Mouse (Mus musculus) CH12.LX (cell line): ENCODE results near the gene Olfr190. TPM values are rescaled to one million over a fixed set of nuclear protein-coding genes. Genes with fewer than 3 reads are reported as not detected.

Experiments
- DNase-seq: peaks from one replicate; pipeline ENCODE4 v3.0.0-alpha.2; 2013; ENCODE audit errors: extremely low read depth
- H3K27ac ChIP-seq: 2 replicates; pipeline ENCODE4 v1.5.1; 2012; ENCODE audit warnings: low read depth, mild to moderate bottlenecking, control low read depth, moderate library complexity; ENCODE audit not compliant: insufficient read depth
- H3K27me3 ChIP-seq: replicated peaks from 2 replicates; pipeline ENCODE3; 2012; ENCODE audit warnings: inconsistent platforms
- H3K36me3 ChIP-seq, 2 experiments: replicated peaks in 1 of 2; 2 replicates each; pipeline versions ENCODE3 to v1.6.1; 2012; ENCODE audit warnings: inconsistent platforms in 1 of 2, low read length in 1 of 2, mild to moderate bottlenecking in 1 of 2, mixed read lengths in 1 of 2, moderate library complexity in 1 of 2; ENCODE audit not compliant: control insufficient read depth in 1 of 2, insufficient read depth in 1 of 2
- H3K4me1 ChIP-seq, 2 experiments: 2 replicates each; pipeline ENCODE4 v1.6.1; 2012; ENCODE audit warnings: inconsistent platforms in 1 of 2, moderate library complexity in 1 of 2; ENCODE audit not compliant: insufficient read depth in 2 of 2, control insufficient read depth in 1 of 2
- H3K4me2 ChIP-seq: 2 replicates; pipeline ENCODE4 v1.6.1; 2012; ENCODE audit warnings: low read depth, mild to moderate bottlenecking, control low read depth; ENCODE audit not compliant: poor library complexity, insufficient read depth, severe bottlenecking
- H3K4me3 ChIP-seq, 3 experiments: fragments of 150-350 bp in 1 of 3; sonication (generic) in 1 of 3; replicated peaks in 1 of 3; 2 replicates each; pipeline versions ENCODE3 to v1.5.1; 2011 to 2012; ENCODE audit warnings: low read depth in 2 of 3, low read length in 2 of 3, mild to moderate bottlenecking in 2 of 3, moderate library complexity in 2 of 3, control low read depth in 1 of 3, improper control_type of control experiment in 1 of 3, inconsistent platforms in 1 of 3, mixed read lengths in 1 of 3; ENCODE audit not compliant: poor library complexity in 1 of 3
- H3K79me2 ChIP-seq: replicated peaks from 2 replicates; pipeline ENCODE4 v1.6.1; 2012; ENCODE audit warnings: mild to moderate bottlenecking, moderate library complexity; ENCODE audit not compliant: control insufficient read depth, poor library complexity, insufficient read depth, severe bottlenecking; ENCODE audit errors: extremely low read depth
- H3K9ac ChIP-seq: 2 replicates; pipeline ENCODE4 v1.6.1; 2012; ENCODE audit warnings: low read depth, mild to moderate bottlenecking, control low read depth, moderate library complexity; ENCODE audit not compliant: insufficient read depth
- H3K9me3 ChIP-seq: replicated peaks from 2 replicates; pipeline ENCODE3; 2012; ENCODE audit warnings: low read length, inconsistent platforms, mixed read lengths
- BHLHE40 ChIP-seq: IDR thresholded peaks from 2 replicates; pipeline ENCODE4 v1.6.1; 2011; ENCODE audit warnings: mild to moderate bottlenecking, low read depth, low read length, improper control_type of control experiment
- CHD2 ChIP-seq: IDR thresholded peaks from 2 replicates; pipeline ENCODE4 v1.6.1; 2011; ENCODE audit warnings: low read length, improper control_type of control experiment
- E2F4 ChIP-seq: IDR thresholded peaks from 2 replicates; pipeline ENCODE4 v1.6.1; 2011; ENCODE audit warnings: low read depth, low read length, improper control_type of control experiment; ENCODE audit not compliant: insufficient replicate concordance
- EP300 ChIP-seq: IDR thresholded peaks from 2 replicates; pipeline ENCODE4 v1.6.1; 2011; ENCODE audit warnings: low read length, improper control_type of control experiment
- ETS1 ChIP-seq: conservative IDR thresholded peaks from 2 replicates; pipeline ENCODE4 v1.6.1; 2012; ENCODE audit warnings: low read depth, mild to moderate bottlenecking, inconsistent platforms, low read length, improper control_type of control experiment, moderate library complexity
- GABPA ChIP-seq: IDR thresholded peaks from 2 replicates; pipeline ENCODE4 v1.6.1; 2012; ENCODE audit warnings: low read depth, low read length, improper control_type of control experiment, inconsistent platforms; ENCODE audit not compliant: insufficient replicate concordance
- HCFC1 ChIP-seq: IDR thresholded peaks from 2 replicates; pipeline ENCODE4 v1.6.1; 2012; ENCODE audit warnings: low read depth, mild to moderate bottlenecking, inconsistent platforms, low read length, improper control_type of control experiment
- JUND ChIP-seq: conservative IDR thresholded peaks from 2 replicates; pipeline ENCODE4 v1.6.1; 2011; ENCODE audit warnings: low read depth, low read length, improper control_type of control experiment
- MAFK ChIP-seq: IDR thresholded peaks from 2 replicates; pipeline ENCODE4 v1.6.1; 2011; ENCODE audit warnings: low read length, improper control_type of control experiment; ENCODE audit not compliant: insufficient replicate concordance
- MXI1 ChIP-seq: IDR thresholded peaks from 2 replicates; pipeline ENCODE4 v1.6.1; 2011; ENCODE audit warnings: mild to moderate bottlenecking, low read depth, low read length, improper control_type of control experiment
- MYC ChIP-seq: IDR thresholded peaks from 2 replicates; pipeline ENCODE4 v1.6.1; 2011; ENCODE audit warnings: low read depth, mild to moderate bottlenecking, improper control_type of control experiment, low read length
- NELFE ChIP-seq: IDR thresholded peaks from 2 replicates; pipeline ENCODE4 v1.6.1; 2011; ENCODE audit warnings: low read depth, low read length, improper control_type of control experiment
- PAX5 ChIP-seq: IDR thresholded peaks from 2 replicates; pipeline ENCODE4 v1.6.1; 2012; ENCODE audit warnings: low read length, inconsistent platforms, mixed read lengths
- POLR2A ChIP-seq: IDR thresholded peaks from 2 replicates; pipeline ENCODE4 v1.6.1; 2011; ENCODE audit warnings: low read depth, mild to moderate bottlenecking, improper control_type of control experiment, low read length
- RAD21 ChIP-seq: IDR thresholded peaks from 2 replicates; pipeline ENCODE4 v1.6.1; 2011; ENCODE audit warnings: low read depth, mild to moderate bottlenecking, low read length, improper control_type of control experiment, moderate library complexity
- RCOR1 ChIP-seq: conservative IDR thresholded peaks from 2 replicates; pipeline ENCODE4 v1.6.1; 2012; ENCODE audit warnings: low read depth, mild to moderate bottlenecking, inconsistent platforms, low read length, improper control_type of control experiment
- SIN3A ChIP-seq: IDR thresholded peaks from 2 replicates; pipeline ENCODE4 v1.6.1; 2012; ENCODE audit warnings: low read length, improper control_type of control experiment, inconsistent platforms
- SMC3 ChIP-seq: IDR thresholded peaks from 2 replicates; pipeline ENCODE4 v1.6.1; 2011; ENCODE audit warnings: low read depth, low read length, improper control_type of control experiment
- TCF12 ChIP-seq: IDR thresholded peaks from 2 replicates; pipeline ENCODE4 v1.6.1; 2014; ENCODE audit warnings: low read depth, mild to moderate bottlenecking, inconsistent platforms, low read length, improper control_type of control experiment
- dilution Hi-C: fragments of 300-500 bp; cut with MboI; formaldehyde crosslinking; loops from 2 replicates; pipeline ENCODE4 v1.14.3; 2020; ENCODE audit warnings: low sequenced_read_pairs; ENCODE audit not compliant: extremely low pct_unique_long_range_greater_than_20kb, extremely low pct_ligation_motif_present
- in situ Hi-C: fragments of 300-500 bp; cut with MboI; formaldehyde crosslinking; loops from 3 replicates; pipeline ENCODE4 v1.14.3; 2019; ENCODE audit warnings: low sequenced_read_pairs, low pct_ligation_motif_present, low pct_unique_long_range_greater_than_20kb, mixed read lengths
- polyA plus RNA-seq: library from polyadenylated mRNA; unstranded; fragments of >175 nt; gene quantifications from 2 replicates; pipeline ENCODE4 v1.2.1, GENCODE M21; 2012; ENCODE audit warnings: low read depth; ENCODE audit not compliant: insufficient read length
- total RNA-seq, 2 experiments: library from RNA; depleted of rRNA; stranded (reverse); fragments of 300-350 nt in 1 of 2; fragments of >200 nt in 1 of 2; gene quantifications; 2 replicates each; pipeline ENCODE4 v1.2.3; 2012 to 2014

The Olfr190 gene
- total and polyA plus RNA-seq, 3 experiments: not detected

- Histone ChIP-seq H3K27me3 (no peaks in the 10 kb centered on the region), H3K27ac (no peak overlapping the region), H3K9ac (no peak overlapping the region), H3K4me3 (no peak overlapping the region), H3K36me3 (no peaks in the 10 kb centered on the region), H3K4me1 (no peaks in the 10 kb centered on the region), H3K79me2 (no peaks in the 10 kb centered on the region), H3K9me3 (no peaks in the 10 kb centered on the region), H3K4me2 (no peak overlapping the region)
- dilution Hi-C loops (no loop called here), in situ Hi-C loops (no loop called here)
- no peak for DNase-seq
- TF ChIP-seq MXI1: no peak
- TF ChIP-seq POLR2A: no peak
- no peak for TF ChIP-seq ETS1
- no peak for TF ChIP-seq SMC3
- TF ChIP-seq BHLHE40: no peak
- no peak for TF ChIP-seq MAFK
- TF ChIP-seq PAX5: no peak
These were observed 32.0 kb downstream of the Olfr190 start for GRCm38 (mm10) chr16:59045835-59046234.

GRCm38 (mm10) chr16:59039710-59040109 lies 38.1 kb downstream of the Olfr190 start, which contains the start of gene Olfr187:
TSS of gene Olfr187 (minus strand) at chr16:59039767.
- Histone ChIP-seq H3K4me3 (no peak within 1 kb of the TSS), H3K9me3 (no peaks in the 10 kb centered on the region), H3K4me1 (no peaks in the 10 kb centered on the region), H3K27me3 (no peaks in the 10 kb centered on the region), H3K9ac (no peak within 1 kb of the TSS), H3K4me2 (no peak within 1 kb of the TSS; the same call in 1 of the 2 replicates), H3K79me2 (no peaks in the 10 kb centered on the region), H3K27ac (no peak within 1 kb of the TSS), H3K36me3 (no peaks in the 10 kb centered on the region)
- TF ChIP-seq GABPA (no peak), TCF12 (no peak), EP300 (no peak), JUND (no peak), RAD21 (no peak), POLR2A (no peak), E2F4 (no peak), HCFC1 (no peak), RCOR1 (no peak), MYC (no peak), NELFE (no peak), SIN3A (no peak), CHD2 (no peak)
- dilution Hi-C loops (no loop called here), in situ Hi-C loops (no loop called here)
- no peak for DNase-seq
